Mouse (Mus musculus) liver, embryonic 12.5 days (tissue): ENCODE results near the gene Arrdc5. TPM values are rescaled to one million over a fixed set of nuclear protein-coding genes. Genes with fewer than 3 reads are reported as not detected.

Experiments used
- ATAC-seq: fragments of 200-750 bp; cut with Nextera tagmentation; 2 replicates; pipeline ENCODE4 v1.8.0; 2017; ENCODE audit warnings: moderate number of reproducible peaks, mild to moderate bottlenecking, moderate library complexity
- H3K27ac ChIP-seq: fragments of 300-500 bp; sonication (generic); 2 replicates; pipeline ENCODE4 v1.5.1; 2016; ENCODE audit warnings: mild to moderate bottlenecking
- H3K27me3 ChIP-seq: fragments of 300-500 bp; sonication (generic); replicated peaks from 2 replicates; pipeline ENCODE4 v1.6.1; 2016; ENCODE audit warnings: mild to moderate bottlenecking, moderate library complexity
- H3K36me3 ChIP-seq: fragments of 300-500 bp; sonication (generic); 2 replicates; pipeline ENCODE4 v1.6.1; 2016; ENCODE audit warnings: mild to moderate bottlenecking, moderate library complexity
- H3K4me1 ChIP-seq: fragments of 300-500 bp; sonication (generic); 2 replicates; pipeline ENCODE4 v1.6.1; 2016
- H3K4me2 ChIP-seq: fragments of 300-500 bp; sonication (generic); 2 replicates; pipeline ENCODE4 v1.6.1; 2016; ENCODE audit warnings: mild to moderate bottlenecking, moderate library complexity
- H3K4me3 ChIP-seq: fragments of 300-500 bp; sonication (generic); 2 replicates; pipeline ENCODE4 v1.5.1; 2016; ENCODE audit warnings: mild to moderate bottlenecking, moderate library complexity
- H3K9ac ChIP-seq: fragments of 300-500 bp; sonication (generic); 2 replicates; pipeline ENCODE4 v1.6.1; 2016; ENCODE audit warnings: mild to moderate bottlenecking, moderate library complexity
- H3K9me3 ChIP-seq: fragments of 300-500 bp; sonication (generic); replicated peaks from 2 replicates; pipeline ENCODE4 v1.6.1; 2016; ENCODE audit warnings: mild to moderate bottlenecking, moderate library complexity
- WGBS: fragments of 180-500 bp; shearing (Covaris S2); methylation state at CpG from one replicate; pipeline ENCODE4 v1.1.7; 2016; ENCODE audit not compliant: insufficient replicate concordance; 5-methylcytosine and 5-hydroxymethylcytosine counted together
- polyA plus RNA-seq: library from polyadenylated mRNA; unstranded; fragments of >200 nt; fragmentation: Nextera tagmentation; extraction: Ambion mirVana; gene quantifications from 2 replicates; pipeline ENCODE4 v1.2.1, GENCODE M21; 2016

Gene Arrdc5
- polyA plus RNA-seq, 1 experiment from 2014 or later, result not detected

- Histone ChIP-seq H3K4me3 (no peak overlapping the region), H3K9ac (no peak overlapping the region), H3K27me3 (no peaks in the 10 kb centered on the region), H3K36me3 (peaks cover 46% of the 10 kb centered on the region), H3K4me1 (peaks cover 62% of the 10 kb centered on the region), H3K27ac (peak overlapping the region; percentile 37), H3K9me3 (no peaks in the 10 kb centered on the region), H3K4me2 (no peak overlapping the region; the same call in 1 of the 2 replicates)
- ATAC-seq, result no peak
- 72% methylated on average over 5 of the region's 5 CpGs for WGBS
These were observed 26.1 kb downstream of the Arrdc5 start for GRCm38 (mm10) chr17:56273986-56274385.

- H3K36me3 ChIP-seq, result peaks cover 43% of the 10 kb centered on the region
- H3K4me3 ChIP-seq, result no peak overlapping the region
- no peak for ATAC-seq
- no peak overlapping the region for H3K9ac ChIP-seq
- peaks cover 64% of the 10 kb centered on the region for H3K4me1 ChIP-seq
- WGBS, result 85% methylated on average over 7 of the region's 7 CpGs
- no peaks in the 10 kb centered on the region for H3K27me3 ChIP-seq
- H3K9me3 ChIP-seq, result no peaks in the 10 kb centered on the region
- no peak overlapping the region for H3K4me2 ChIP-seq
- H3K27ac ChIP-seq, result no peak overlapping the region
These were observed 26.6 kb downstream of the Arrdc5 start for GRCm38 (mm10) chr17:56273482-56273881.

DNA sequence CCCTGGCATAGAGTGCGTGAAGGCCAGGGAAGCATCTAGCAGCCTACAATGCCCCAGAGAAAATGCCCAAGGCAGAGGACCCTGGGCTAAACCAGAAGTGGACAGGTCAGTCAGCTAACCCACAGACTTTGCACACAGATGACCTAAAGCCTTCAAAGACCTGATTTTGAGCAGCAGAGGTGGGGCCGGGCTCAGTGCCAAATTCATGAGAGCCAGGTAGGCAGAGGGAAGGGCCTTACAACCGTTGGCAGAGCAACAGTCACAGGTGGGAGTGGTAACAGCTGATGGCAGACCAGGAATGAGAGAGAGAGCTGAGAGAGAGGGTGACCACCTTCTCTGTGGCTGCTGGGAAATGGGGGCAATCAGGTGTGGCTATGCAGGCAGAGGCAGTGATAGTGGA is 27.4 kb downstream of the Arrdc5 start:
- Histone ChIP-seq H3K4me3 (no peak overlapping the region), H3K4me2 (no peak overlapping the region), H3K27ac (no peak overlapping the region), H3K9ac (no peak overlapping the region; the same call in 1 of the 2 replicates), H3K36me3 (peaks cover 40% of the 10 kb centered on the region), H3K9me3 (no peaks in the 10 kb centered on the region), H3K27me3 (no peaks in the 10 kb centered on the region), H3K4me1 (peaks cover 55% of the 10 kb centered on the region)
- no peak for ATAC-seq
- WGBS, result 72% methylated on average over 3 of the region's 3 CpGs

DNA sequence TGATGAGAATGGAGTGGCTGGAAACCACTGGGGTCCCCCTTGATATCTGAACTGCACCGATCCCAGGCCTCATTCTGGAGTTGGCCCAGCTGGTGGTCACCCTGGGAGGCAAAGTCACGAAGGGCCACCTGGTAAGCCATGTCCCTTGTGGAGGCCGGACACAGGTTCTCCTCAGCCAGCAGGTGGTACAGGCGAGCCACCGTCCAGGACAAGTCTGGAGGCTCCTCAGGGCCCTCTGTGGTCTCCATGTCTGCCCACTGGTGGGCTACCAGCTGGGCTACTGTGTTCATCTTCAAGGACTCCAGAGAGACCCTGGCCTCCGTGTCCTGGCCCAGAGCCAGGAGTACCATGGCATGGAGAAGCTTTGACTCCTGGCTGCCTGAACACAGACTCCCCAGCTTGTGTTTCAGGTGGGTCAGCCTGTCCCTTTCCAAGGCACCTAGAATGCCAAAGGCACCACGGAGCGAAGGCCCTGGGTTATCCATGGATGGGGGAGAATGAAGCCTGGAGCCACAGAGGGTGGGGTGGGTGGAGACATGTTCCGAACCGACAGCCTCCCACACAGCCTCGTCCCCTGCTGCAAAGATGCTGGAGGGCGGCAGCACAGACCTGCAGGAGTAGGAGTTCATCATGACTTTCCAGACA is 28.4 kb downstream of the Arrdc5 start:
- WGBS, result 79% methylated on average over 12 of the region's 12 CpGs
- H3K4me1 ChIP-seq, result peaks cover 46% of the 10 kb centered on the region
- H3K27ac ChIP-seq, result no peak overlapping the region

GRCm38 (mm10) chr17:56269741-56270140 is 30.3 kb downstream of the Arrdc5 start:
- Histone ChIP-seq H3K9ac (peak overlapping the region; percentile 66), H3K27me3 (no peaks in the 10 kb centered on the region), H3K4me1 (peaks cover 43% of the 10 kb centered on the region), H3K27ac (peak overlapping the region; percentile 74), H3K4me2 (peak overlapping the region; percentile 78), H3K9me3 (no peaks in the 10 kb centered on the region), H3K36me3 (peaks cover 47% of the 10 kb centered on the region), H3K4me3 (peak overlapping the region; percentile 50)
- WGBS, result 66% methylated on average over 3 of the region's 3 CpGs
- 0 out of 2 replicates have a peak, but pooled peaks have one; percentile 1 for ATAC-seq

More for the DNA sequence above, 28.4 kb downstream of the Arrdc5 start:
- Histone ChIP-seq H3K36me3 (peaks cover 40% of the 10 kb centered on the region), H3K27me3 (no peaks in the 10 kb centered on the region), H3K4me2 (no peak overlapping the region), H3K4me3 (no peak overlapping the region), H3K9ac (no peak overlapping the region), H3K9me3 (no peaks in the 10 kb centered on the region)
- ATAC-seq, result no peak

DNA sequence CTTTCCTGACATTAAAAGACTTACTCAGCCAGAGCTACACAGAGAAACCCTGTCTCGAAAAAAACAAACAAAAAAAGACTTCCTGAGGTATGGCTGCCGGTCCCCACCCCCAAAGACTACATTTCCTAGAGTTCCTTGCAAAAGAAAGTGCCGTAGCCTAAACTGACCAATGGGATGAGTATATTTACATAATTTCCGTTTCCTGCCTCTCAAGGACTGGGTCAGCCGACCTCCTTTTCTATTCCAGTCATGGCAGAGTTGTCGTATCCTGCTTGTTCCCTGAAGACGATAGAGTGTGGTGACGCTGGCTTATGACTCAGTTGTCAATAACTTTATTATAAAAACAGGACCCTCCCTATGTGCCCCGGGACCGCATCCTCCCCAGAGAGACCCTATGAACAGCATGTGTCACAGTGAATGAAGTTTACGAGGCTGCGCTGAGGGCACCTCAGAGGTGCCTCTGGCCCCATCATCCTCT is 30.9 kb downstream of the Arrdc5 start:
- H3K9me3 ChIP-seq, result no peaks in the 10 kb centered on the region
- H3K27me3 ChIP-seq, result no peaks in the 10 kb centered on the region
- H3K4me2 ChIP-seq, result peak overlapping the region; percentile 78
- H3K4me1 ChIP-seq, result peaks cover 39% of the 10 kb centered on the region
- peak overlapping the region; percentile 50 for H3K4me3 ChIP-seq
- H3K9ac ChIP-seq, result peak overlapping the region; percentile 66
- WGBS, result 18% methylated on average over 12 of the region's 12 CpGs
- H3K36me3 ChIP-seq, result peaks cover 50% of the 10 kb centered on the region
- H3K27ac ChIP-seq, result peak overlapping the region; percentile 74
- peak; percentile 78 for ATAC-seq

DNA sequence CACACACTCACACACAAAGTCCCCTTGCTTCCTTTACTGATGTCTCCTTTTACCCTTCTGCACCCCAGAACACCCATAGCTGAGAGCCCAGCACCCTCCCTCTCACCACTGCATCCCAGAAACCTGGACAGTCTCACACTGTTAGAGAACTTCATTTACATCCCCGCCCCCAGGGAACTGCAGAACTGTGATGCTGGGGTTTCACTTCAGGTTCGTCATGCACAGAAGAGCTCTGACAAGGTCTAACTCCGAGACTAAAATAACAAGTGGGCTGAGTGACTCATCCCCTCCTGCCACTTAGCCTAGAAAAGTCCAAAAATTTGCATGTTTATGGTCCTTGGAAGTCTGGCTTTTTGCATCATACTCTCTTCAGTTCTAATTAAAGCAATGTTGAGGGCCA is 33.8 kb downstream of the Arrdc5 start:
- Histone ChIP-seq H3K9ac (no peak overlapping the region), H3K4me2 (no peak overlapping the region), H3K36me3 (peaks cover 45% of the 10 kb centered on the region), H3K4me3 (no peak overlapping the region), H3K27me3 (no peaks in the 10 kb centered on the region), H3K9me3 (no peaks in the 10 kb centered on the region), H3K27ac (peak overlapping the region; percentile 7; the same call in 1 of the 2 replicates), H3K4me1 (peaks cover 41% of the 10 kb centered on the region)
- ATAC-seq, result no peak
- WGBS, result 56% methylated on average over 3 of the region's 3 CpGs

DNA sequence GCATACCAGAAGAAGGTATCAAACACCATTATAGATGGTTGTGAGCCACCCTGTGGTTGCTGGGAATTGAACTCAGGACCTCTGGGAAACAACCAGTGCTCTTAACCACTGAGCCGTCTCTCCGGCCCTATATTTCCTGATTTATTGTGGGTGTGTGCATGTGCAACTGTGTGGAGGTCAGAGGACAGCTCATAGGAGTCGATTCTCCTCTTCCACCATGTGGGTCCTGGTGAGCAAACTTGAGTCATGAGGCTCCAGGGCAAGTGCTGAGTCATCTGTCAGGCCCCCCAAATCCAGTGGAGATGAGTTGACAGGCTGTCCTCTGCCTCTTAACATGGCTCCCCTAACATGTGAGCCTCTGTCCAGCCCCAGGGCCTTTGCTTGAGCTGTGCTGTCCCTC is 34.2 kb downstream of the Arrdc5 start:
- H3K4me3 ChIP-seq, result no peak overlapping the region
- H3K27me3 ChIP-seq, result no peaks in the 10 kb centered on the region
- 72% methylated on average over 3 of the region's 3 CpGs for WGBS
- no peaks in the 10 kb centered on the region for H3K9me3 ChIP-seq
- H3K4me1 ChIP-seq, result peaks cover 46% of the 10 kb centered on the region
- no peak overlapping the region for H3K9ac ChIP-seq
- peaks cover 45% of the 10 kb centered on the region for H3K36me3 ChIP-seq
- no peak for ATAC-seq
- H3K4me2 ChIP-seq, result no peak overlapping the region
- H3K27ac ChIP-seq, result 0 out of 2 replicates have a peak overlapping the region, but pooled peaks have one; percentile 7

GRCm38 (mm10) chr17:56265011-56265410 is 35.1 kb downstream of the Arrdc5 start:
- no peak overlapping the region for H3K4me2 ChIP-seq
- peaks cover 53% of the 10 kb centered on the region for H3K4me1 ChIP-seq
- ATAC-seq, result no peak
- no peaks in the 10 kb centered on the region for H3K9me3 ChIP-seq
- H3K4me3 ChIP-seq, result no peak overlapping the region
- H3K9ac ChIP-seq, result no peak overlapping the region
- H3K27ac ChIP-seq, result no peak overlapping the region
- WGBS, result 84% methylated on average over 4 of the region's 4 CpGs
- no peaks in the 10 kb centered on the region for H3K27me3 ChIP-seq
- H3K36me3 ChIP-seq, result peaks cover 45% of the 10 kb centered on the region

DNA sequence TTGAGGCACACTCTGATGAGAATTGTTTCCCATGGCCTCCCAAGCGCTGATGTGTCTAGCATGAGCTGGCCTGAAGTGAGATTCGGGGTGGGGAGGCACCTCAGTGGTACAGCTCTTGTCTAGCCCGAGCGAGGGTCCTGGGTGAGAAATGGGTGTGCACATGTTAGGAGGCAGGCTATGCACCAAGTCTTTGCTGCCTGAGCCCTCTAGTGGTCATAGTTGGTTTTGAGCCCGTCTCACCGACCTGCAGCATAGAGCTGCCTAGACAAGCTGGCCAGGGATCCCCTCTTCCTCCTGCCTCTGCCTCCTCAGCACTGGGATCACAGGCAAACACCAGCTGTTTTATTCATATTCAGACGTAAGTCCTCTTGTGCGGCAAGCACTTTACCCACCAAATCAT is 36.1 kb downstream of the Arrdc5 start:
- ATAC-seq, result peak; percentile 68
- H3K9ac ChIP-seq, result no peak overlapping the region
- H3K9me3 ChIP-seq, result no peaks in the 10 kb centered on the region
- no peak overlapping the region for H3K4me3 ChIP-seq
- H3K27me3 ChIP-seq, result no peaks in the 10 kb centered on the region
- H3K27ac ChIP-seq, result no peak overlapping the region
- WGBS, result 20% methylated on average over 8 of the region's 8 CpGs
- H3K36me3 ChIP-seq, result peaks cover 53% of the 10 kb centered on the region
- peaks cover 53% of the 10 kb centered on the region for H3K4me1 ChIP-seq
- H3K4me2 ChIP-seq, result no peak overlapping the region

DNA sequence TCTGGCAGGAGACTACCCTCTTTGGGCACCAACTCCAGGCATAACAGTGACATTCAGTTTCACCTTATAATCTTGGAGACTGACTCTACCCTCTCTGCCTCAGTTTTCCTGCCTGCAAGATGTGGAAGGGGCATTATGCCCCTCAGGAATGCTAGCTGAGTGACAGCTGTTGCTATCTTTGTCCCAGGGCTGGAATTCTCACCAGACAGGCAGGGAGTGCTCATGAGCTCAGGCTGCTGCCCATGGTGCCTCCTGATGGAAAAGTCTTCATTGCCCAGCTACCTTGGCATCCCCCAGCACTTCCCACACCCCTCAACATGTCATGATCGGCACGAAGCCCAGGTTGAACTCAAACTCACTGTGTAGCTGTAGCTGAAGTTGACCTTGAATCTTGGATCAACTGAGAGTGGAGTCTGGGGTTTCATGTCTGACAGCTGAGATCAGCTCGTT is 37.4 kb downstream of the Arrdc5 start:
- Histone ChIP-seq H3K4me2 (no peak overlapping the region), H3K9me3 (no peaks in the 10 kb centered on the region), H3K27me3 (no peaks in the 10 kb centered on the region), H3K9ac (no peak overlapping the region), H3K27ac (no peak overlapping the region), H3K36me3 (peaks cover 65% of the 10 kb centered on the region), H3K4me1 (peaks cover 62% of the 10 kb centered on the region), H3K4me3 (no peak overlapping the region)
- no peak for ATAC-seq
- 66% methylated on average over 3 of the region's 3 CpGs for WGBS

- peaks cover 65% of the 10 kb centered on the region for H3K4me1 ChIP-seq
- no peaks in the 10 kb centered on the region for H3K9me3 ChIP-seq
- H3K4me3 ChIP-seq, result no peak overlapping the region
- peaks cover 68% of the 10 kb centered on the region for H3K36me3 ChIP-seq
- WGBS, result 73% methylated on average over 3 of the region's 3 CpGs
- H3K27me3 ChIP-seq, result no peaks in the 10 kb centered on the region
- H3K27ac ChIP-seq, result no peak overlapping the region
- no peak overlapping the region for H3K4me2 ChIP-seq
- ATAC-seq, result no peak
- H3K9ac ChIP-seq, result no peak overlapping the region
These were observed 38.9 kb downstream of the Arrdc5 start for GRCm38 (mm10) chr17:56261166-56261565.
